ENCODE assay signal across 16 mouse cellular contexts in the genomic region with DNA sequence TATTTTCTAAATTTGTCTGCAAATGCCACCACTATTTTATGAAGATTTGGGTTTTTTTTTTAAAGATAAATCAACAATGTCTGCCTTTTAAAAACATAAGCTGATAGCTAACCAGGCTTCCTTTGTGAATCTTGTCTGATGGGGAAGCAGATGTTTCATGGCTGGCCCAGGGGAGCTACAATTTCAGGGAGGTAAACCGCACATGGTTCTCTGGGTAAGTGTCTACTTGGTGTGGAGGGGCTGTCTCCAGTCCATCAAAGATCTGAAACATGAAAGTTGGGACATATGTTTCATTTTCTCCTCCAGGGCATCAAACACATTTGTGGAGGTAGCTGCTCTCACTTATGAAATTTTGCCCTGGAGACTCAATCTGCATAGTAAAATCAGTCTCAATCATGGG. TPM values are rescaled to one million over a fixed set of nuclear protein-coding genes. Genes with fewer than 3 reads are reported as not detected.
"Had no signal": no experiment of that assay in that cellular context is flagged by ENCODE, and none has a peak within 500 bp of the region (broad histone marks: within the 10 kb centered on the region; RNA-seq: fewer than 3 reads in every experiment).

No protein-coding gene starts in this region.

- H3K4me3 ChIP-seq: kidney, embryonic 15.5 days; limb, embryonic 15.5 days; liver, embryonic 12.5 days; lung, embryonic 15.5 days; megakaryocyte, embryonic 14.5 days; midbrain, embryonic 13.5 days; myocyte had no signal

- H3K4me2 ChIP-seq: kidney, embryonic 15.5 days; limb, embryonic 15.5 days; liver, embryonic 12.5 days; lung, embryonic 15.5 days; midbrain, embryonic 13.5 days had no signal

- H3K9me3 ChIP-seq: kidney, embryonic 15.5 days; limb, embryonic 15.5 days; liver, embryonic 12.5 days; lung, embryonic 15.5 days; megakaryocyte, embryonic 14.5 days; midbrain, embryonic 13.5 days had no signal

- H3K27ac ChIP-seq: kidney, embryonic 15.5 days; limb, embryonic 15.5 days; liver, embryonic 12.5 days; lung, embryonic 15.5 days; macrophage; midbrain, embryonic 13.5 days had no signal

- H3K9ac ChIP-seq: kidney, embryonic 15.5 days; limb, embryonic 15.5 days; liver, embryonic 12.5 days; lung, embryonic 15.5 days; midbrain, embryonic 13.5 days had no signal

- DNase-seq: kidney, adult 2 months; kidney, postnatal 14 days; lung, postnatal 14 days; retina, postnatal 1 day; right cerebral cortex, postnatal 4 days; spleen, adult 18-20 months; thymus, adult 18-20 months; thymus, postnatal 14 days had no signal

- ATAC-seq: liver, embryonic 12.5 days; midbrain, embryonic 13.5 days had no signal

- H3K27me3 ChIP-seq: kidney, embryonic 15.5 days; limb, embryonic 15.5 days; liver, embryonic 12.5 days; lung, embryonic 15.5 days; megakaryocyte, embryonic 14.5 days; midbrain, embryonic 13.5 days had no signal

- H3K36me3 ChIP-seq: kidney, embryonic 15.5 days; limb, embryonic 15.5 days; liver, embryonic 12.5 days; lung, embryonic 15.5 days; midbrain, embryonic 13.5 days had no signal

- H3K4me1 ChIP-seq: kidney, embryonic 15.5 days; limb, embryonic 15.5 days; liver, embryonic 12.5 days; lung, embryonic 15.5 days; megakaryocyte, embryonic 14.5 days had no signal

RNA-seq across cellular contexts. Expression of a gene that starts 55.5 kb away (rescaled TPM):
- polyA plus RNA-seq: macrophage had no signal
